Mouse (Mus musculus): ENCODE measurements around the gene Gpc2. TPM values are rescaled to one million over a fixed set of nuclear protein-coding genes. Genes with fewer than 3 reads are reported as not detected.

Gene Gpc2
- polyA plus RNA-seq, 1 experiment, result 0.54 TPM

- no peak overlapping the region for H3K4me3 ChIP-seq
Observed at GRCm38 (mm10) chr5:138280425-138280768, 592 bp upstream of the Gpc2 start.

GRCm38 (mm10) chr5:138277994-138278393, 1.8 kb downstream of the Gpc2 start:
- H3K79me2 ChIP-seq (ENCODE audit: control insufficient read depth, insufficient read depth), result no peaks in the 10 kb centered on the region
- H3K27me3 ChIP-seq (ENCODE audit: control insufficient read depth, insufficient read depth, insufficient read length), result peaks cover 5% of the 10 kb centered on the region
- H3ac ChIP-seq (ENCODE audit: control insufficient read depth, insufficient read length), result no peak overlapping the region
- H3K36me3 ChIP-seq (ENCODE audit: control insufficient read depth, insufficient read depth), result no peaks in the 10 kb centered on the region
- no peak overlapping the region for H3K4me2 ChIP-seq (ENCODE audit: low read depth)
- no peak overlapping the region for H3K4me3 ChIP-seq
- TF ChIP-seq TCF12 (IDR thresholded peaks at IDR 0.05; ENCODE audit: insufficient read depth, poor library complexity, severe bottlenecking) (no peak), MYOG (IDR thresholded peaks at IDR 0.05; ENCODE audit: control insufficient read depth in 1 of 3, insufficient read depth in 1 of 3, insufficient read length in 2 of 3, low read depth in 2 of 3) (no peak), CEBPB (IDR thresholded peaks at IDR 0.05; ENCODE audit: insufficient read depth, poor library complexity, severe bottlenecking) (no peak), POLR2AphosphoS2 (IDR thresholded peaks at IDR 0.05; ENCODE audit: insufficient read length, low read depth) (no peak), REST (IDR thresholded peaks at IDR 0.05; ENCODE audit: insufficient read depth, insufficient read length) (no peak), MYOD1 (IDR thresholded peaks at IDR 0.05; ENCODE audit: control insufficient read depth in 1 of 3, insufficient read length in 2 of 3, low read depth in 2 of 3) (no peak), E2F4 (IDR thresholded peaks at IDR 0.05; ENCODE audit: insufficient read depth) (no peak), SRF (IDR thresholded peaks at IDR 0.05; ENCODE audit: control insufficient read depth, insufficient read length, low read depth) (no peak), TCF3 (IDR thresholded peaks at IDR 0.05; ENCODE audit: insufficient read length, low read depth) (no peak)

More at GRCm38 (mm10) chr5:138280425-138280768, 592 bp upstream of the Gpc2 start:
- no peaks in the 10 kb centered on the region for H3K27me3 ChIP-seq (ENCODE audit: control insufficient read depth, insufficient read depth, insufficient read length)
- no peak for TF ChIP-seq REST (IDR thresholded peaks at IDR 0.05; ENCODE audit: insufficient read depth, insufficient read length)
- no peak for TF ChIP-seq TCF12 (IDR thresholded peaks at IDR 0.05; ENCODE audit: insufficient read depth, poor library complexity, severe bottlenecking)
- TF ChIP-seq MYOD1 (IDR thresholded peaks at IDR 0.05; ENCODE audit: control insufficient read depth in 1 of 3, insufficient read length in 2 of 3, low read depth in 2 of 3), result no peak
- TF ChIP-seq SRF (IDR thresholded peaks at IDR 0.05; ENCODE audit: control insufficient read depth, insufficient read length, low read depth), result no peak
- TF ChIP-seq CEBPB (IDR thresholded peaks at IDR 0.05; ENCODE audit: insufficient read depth, poor library complexity, severe bottlenecking), result no peak
- TF ChIP-seq MAX (IDR thresholded peaks at IDR 0.05; ENCODE audit: low read depth), result no peak
- no peak for TF ChIP-seq USF1 (IDR thresholded peaks at IDR 0.05; ENCODE audit: low read depth)
- no peak for TF ChIP-seq POLR2A (IDR thresholded peaks at IDR 0.05; ENCODE audit: insufficient read length, low read depth)
- no peak for TF ChIP-seq TCF3 (IDR thresholded peaks at IDR 0.05; ENCODE audit: insufficient read length, low read depth)
- no peak for TF ChIP-seq POLR2AphosphoS2 (IDR thresholded peaks at IDR 0.05; ENCODE audit: insufficient read length, low read depth)
- TF ChIP-seq MYOG (IDR thresholded peaks at IDR 0.05; ENCODE audit: control insufficient read depth in 1 of 3, insufficient read depth in 1 of 3, insufficient read length in 2 of 3, low read depth in 2 of 3), result no peak
- TF ChIP-seq E2F4 (IDR thresholded peaks at IDR 0.05; ENCODE audit: insufficient read depth), result no peak
- H3K4me2 ChIP-seq (ENCODE audit: low read depth), result no peak overlapping the region
- no peak overlapping the region for H3ac ChIP-seq (ENCODE audit: control insufficient read depth, insufficient read length)
- H3K79me2 ChIP-seq (ENCODE audit: control insufficient read depth, insufficient read depth), result no peaks in the 10 kb centered on the region
- no peaks in the 10 kb centered on the region for H3K36me3 ChIP-seq (ENCODE audit: control insufficient read depth, insufficient read depth)

GRCm38 (mm10) chr5:138275216-138276050, 4.4 kb downstream of the Gpc2 start:
- peaks cover 25% of the 10 kb centered on the region for H3K27me3 ChIP-seq (ENCODE audit: control insufficient read depth, insufficient read depth, insufficient read length)
- H3K36me3 ChIP-seq (ENCODE audit: control insufficient read depth, insufficient read depth), result no peaks in the 10 kb centered on the region
- H3K79me2 ChIP-seq (ENCODE audit: control insufficient read depth, insufficient read depth), result no peaks in the 10 kb centered on the region
- H3K4me3 ChIP-seq, result no peak overlapping the region
- TF ChIP-seq MAX (IDR thresholded peaks at IDR 0.05; ENCODE audit: low read depth), result no peak
- TF ChIP-seq USF1 (IDR thresholded peaks at IDR 0.05; ENCODE audit: low read depth), result no peak
- no peak for TF ChIP-seq SRF (IDR thresholded peaks at IDR 0.05; ENCODE audit: control insufficient read depth, insufficient read length, low read depth)
- TF ChIP-seq POLR2AphosphoS2 (IDR thresholded peaks at IDR 0.05; ENCODE audit: insufficient read length, low read depth), result no peak
- TF ChIP-seq REST (IDR thresholded peaks at IDR 0.05; ENCODE audit: insufficient read depth, insufficient read length), result no peak
- TF ChIP-seq MYOG (IDR thresholded peaks at IDR 0.05; ENCODE audit: control insufficient read depth in 1 of 3, insufficient read depth in 1 of 3, insufficient read length in 2 of 3, low read depth in 2 of 3), result no peak
- no peak for TF ChIP-seq TCF12 (IDR thresholded peaks at IDR 0.05; ENCODE audit: insufficient read depth, poor library complexity, severe bottlenecking)
- no peak for TF ChIP-seq MYOD1 (IDR thresholded peaks at IDR 0.05; ENCODE audit: control insufficient read depth in 1 of 3, insufficient read length in 2 of 3, low read depth in 2 of 3)
- no peak for TF ChIP-seq TCF3 (IDR thresholded peaks at IDR 0.05; ENCODE audit: insufficient read length, low read depth)
- no peak for TF ChIP-seq POLR2A (IDR thresholded peaks at IDR 0.05; ENCODE audit: insufficient read length, low read depth)
- no peak for TF ChIP-seq E2F4 (IDR thresholded peaks at IDR 0.05; ENCODE audit: insufficient read depth)
- TF ChIP-seq CEBPB (IDR thresholded peaks at IDR 0.05; ENCODE audit: insufficient read depth, poor library complexity, severe bottlenecking), result no peak
- H3ac ChIP-seq (ENCODE audit: control insufficient read depth, insufficient read length), result no peak overlapping the region
- H3K4me2 ChIP-seq (ENCODE audit: low read depth), result no peak overlapping the region

GRCm38 (mm10) chr5:138274186-138274585, 5.6 kb downstream of the Gpc2 start:
- no peak overlapping the region for H3ac ChIP-seq (ENCODE audit: control insufficient read depth, insufficient read length)
- no peak for TF ChIP-seq POLR2A (IDR thresholded peaks at IDR 0.05; ENCODE audit: insufficient read length, low read depth)
- no peak for TF ChIP-seq TCF3 (IDR thresholded peaks at IDR 0.05; ENCODE audit: insufficient read length, low read depth)
- no peak for TF ChIP-seq REST (IDR thresholded peaks at IDR 0.05; ENCODE audit: insufficient read depth, insufficient read length)
- TF ChIP-seq CEBPB (IDR thresholded peaks at IDR 0.05; ENCODE audit: insufficient read depth, poor library complexity, severe bottlenecking), result no peak
- TF ChIP-seq MAX (IDR thresholded peaks at IDR 0.05; ENCODE audit: low read depth), result no peak
- no peak for TF ChIP-seq E2F4 (IDR thresholded peaks at IDR 0.05; ENCODE audit: insufficient read depth)
- no peak for TF ChIP-seq TCF12 (IDR thresholded peaks at IDR 0.05; ENCODE audit: insufficient read depth, poor library complexity, severe bottlenecking)
- no peak for TF ChIP-seq MYOG (IDR thresholded peaks at IDR 0.05; ENCODE audit: control insufficient read depth in 1 of 3, insufficient read depth in 1 of 3, insufficient read length in 2 of 3, low read depth in 2 of 3)
- no peak for TF ChIP-seq POLR2AphosphoS2 (IDR thresholded peaks at IDR 0.05; ENCODE audit: insufficient read length, low read depth)
- TF ChIP-seq USF1 (IDR thresholded peaks at IDR 0.05; ENCODE audit: low read depth), result no peak
- no peak for TF ChIP-seq SRF (IDR thresholded peaks at IDR 0.05; ENCODE audit: control insufficient read depth, insufficient read length, low read depth)
- no peak for TF ChIP-seq MYOD1 (IDR thresholded peaks at IDR 0.05; ENCODE audit: control insufficient read depth in 1 of 3, insufficient read length in 2 of 3, low read depth in 2 of 3)
- no peak overlapping the region for H3K4me2 ChIP-seq (ENCODE audit: low read depth)
- peaks cover 25% of the 10 kb centered on the region for H3K27me3 ChIP-seq (ENCODE audit: control insufficient read depth, insufficient read depth, insufficient read length)
- H3K36me3 ChIP-seq (ENCODE audit: control insufficient read depth, insufficient read depth), result no peaks in the 10 kb centered on the region
- no peaks in the 10 kb centered on the region for H3K79me2 ChIP-seq (ENCODE audit: control insufficient read depth, insufficient read depth)
- H3K4me3 ChIP-seq, result no peak overlapping the region

Data from myocyte (in vitro differentiated cells).